In the genomic region with DNA sequence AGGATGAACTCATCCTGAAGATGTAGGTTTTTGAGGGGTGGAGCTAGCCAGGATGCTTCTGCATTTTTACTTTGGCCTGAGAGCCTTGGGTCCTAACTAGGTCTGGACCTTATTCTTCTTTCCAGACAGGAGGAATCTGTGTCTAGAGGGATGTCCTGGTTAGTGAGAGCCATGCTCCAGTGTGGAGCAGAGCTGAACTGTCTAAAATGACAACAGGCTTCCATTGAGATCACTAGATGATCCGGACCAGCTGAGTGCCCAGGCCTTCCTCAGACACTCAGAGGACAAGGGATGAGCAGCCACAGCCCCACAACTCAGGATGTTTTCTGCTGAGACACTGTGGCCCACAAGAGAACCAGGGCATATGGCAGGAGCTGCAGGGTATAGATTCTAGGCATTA, we compare ENCODE assay signal across 8 mouse cellular contexts. TPM values are rescaled to one million over a fixed set of nuclear protein-coding genes. Genes with fewer than 3 reads are reported as not detected.
A peak's percentile ranks its signal among the peaks of the same experiment; 100 is the strongest.
DNase-seq lines count a peak whose midpoint lies in the region; ATAC-seq and TF ChIP-seq lines count a peak whose summit lies in the region.

No protein-coding gene starts in this region.

- peak; percentile 16; the same call in 1 of the 2 replicates for ATAC-seq in cerebellum, adult (ENCODE audit: insufficient number of reproducible peaks, low FRiP score, low TSS enrichment)
- no peak for ATAC-seq in heart, postnatal 0 days (ENCODE audit: insufficient read depth, low read depth)
- peak; percentile 34; the same call in 1 of the 2 replicates for ATAC-seq in forebrain, embryonic 15.5 days (replicated peaks)
- ATAC-seq in midbrain, embryonic 11.5 days (ENCODE audit: low FRiP score), result peak; percentile 43; the same call in 1 of the 2 replicates
- ATAC-seq in megakaryocyte-erythroid progenitor cell, adult 5-6 weeks (replicated peaks; ENCODE audit: low FRiP score, low TSS enrichment, poor library complexity, severe bottlenecking), result no peak

- 74% methylated on average over 1 of the region's 1 CpGs for WGBS in heart, postnatal 0 days
- WGBS in forebrain, embryonic 15.5 days, result 92% methylated on average over 1 of the region's 1 CpGs
- WGBS in midbrain, embryonic 11.5 days, result 100% methylated on average over 1 of the region's 1 CpGs

- no peak overlapping the region for H3K4me3 ChIP-seq in heart, postnatal 0 days (ENCODE audit: low read depth, low read length)
- H3K4me3 ChIP-seq in forebrain, embryonic 15.5 days, result no peak overlapping the region
- no peak overlapping the region for H3K4me3 ChIP-seq in midbrain, embryonic 11.5 days (ENCODE audit: low read depth, low read length)

- H3K36me3 ChIP-seq in heart, postnatal 0 days (replicated peaks; ENCODE audit: control insufficient read depth, insufficient read depth, low read length), result no peaks in the 10 kb centered on the region; the same call in 1 of the 2 replicates
- peaks cover 18% of the 10 kb centered on the region for H3K36me3 ChIP-seq in forebrain, embryonic 15.5 days
- H3K36me3 ChIP-seq in midbrain, embryonic 11.5 days (ENCODE audit: control insufficient read depth, insufficient read depth, low read length), result no peaks in the 10 kb centered on the region

- H3K27ac ChIP-seq in heart, postnatal 0 days (ENCODE audit: low read depth), result peak overlapping the region; percentile 66
- H3K27ac ChIP-seq in forebrain, embryonic 15.5 days (replicated peaks), result peak overlapping the region; percentile 80
- H3K27ac ChIP-seq in midbrain, embryonic 11.5 days (ENCODE audit: low read depth, low read length), result no peak overlapping the region

- H3K27me3 ChIP-seq in heart, postnatal 0 days (ENCODE audit: control insufficient read depth, insufficient read depth, low read length), result no peaks in the 10 kb centered on the region
- H3K27me3 ChIP-seq in forebrain, embryonic 15.5 days, result no peaks in the 10 kb centered on the region
- H3K27me3 ChIP-seq in midbrain, embryonic 11.5 days (ENCODE audit: control insufficient read depth, insufficient read depth, low read length), result no peaks in the 10 kb centered on the region

- H3K9me3 ChIP-seq in heart, postnatal 0 days (replicated peaks; ENCODE audit: control insufficient read depth, low read length), result no peaks in the 10 kb centered on the region
- H3K9me3 ChIP-seq in forebrain, embryonic 15.5 days, result no peaks in the 10 kb centered on the region
- H3K9me3 ChIP-seq in midbrain, embryonic 11.5 days (ENCODE audit: control insufficient read depth, low read length), result no peaks in the 10 kb centered on the region

- DNase-seq in cerebellum, postnatal 14 days, result no peak
- DNase-seq in heart, postnatal 0 days (ENCODE audit: low spot score), result no peak
- no peak for DNase-seq in heart, adult 18-20 months
- peak; percentile 80 for DNase-seq in midbrain, embryonic 11.5 days (ENCODE audit: low spot score, missing footprints)
- DNase-seq in ovary, postnatal 14 days (ENCODE audit: low spot score), result no peak

- no peak for TF ChIP-seq EP300 in heart, postnatal 0 days (IDR thresholded peaks at IDR 0.05; ENCODE audit: low read depth)

- no peak for TF ChIP-seq CTCF in heart, postnatal 0 days (IDR thresholded peaks at IDR 0.05; ENCODE audit: low read depth)

- peaks cover 21% of the 10 kb centered on the region for H3K4me1 ChIP-seq in heart, postnatal 0 days (ENCODE audit: control insufficient read depth, insufficient read depth)
- peaks cover 4% of the 10 kb centered on the region; the same call in 1 of the 2 replicates for H3K4me1 ChIP-seq in forebrain, embryonic 15.5 days
- H3K4me1 ChIP-seq in midbrain, embryonic 11.5 days (ENCODE audit: control insufficient read depth, insufficient read depth, low read length), result no peaks in the 10 kb centered on the region

- no peak overlapping the region for H3K4me2 ChIP-seq in heart, postnatal 0 days (ENCODE audit: low read depth, low read length)
- H3K4me2 ChIP-seq in forebrain, embryonic 15.5 days (replicated peaks), result no peak overlapping the region
- H3K4me2 ChIP-seq in midbrain, embryonic 11.5 days, result no peak overlapping the region

- H3K9ac ChIP-seq in heart, postnatal 0 days (replicated peaks; ENCODE audit: low read depth, low read length), result 0 out of 2 replicates have a peak overlapping the region, but pooled peaks have one; percentile 12
- H3K9ac ChIP-seq in forebrain, embryonic 15.5 days (replicated peaks), result no peak overlapping the region
- H3K9ac ChIP-seq in midbrain, embryonic 11.5 days (ENCODE audit: low read length), result no peak overlapping the region

RNA-seq across cellular contexts. Expression of gene Mrpl35, which starts 23.2 kb away (rescaled TPM):
- total RNA-seq in heart, postnatal 0 days (2014; rRNA removed; ENCODE audit: low replicate concordance), result 8.9 and 13.2 TPM in 2 replicates
- polyA plus RNA-seq in heart, postnatal 0 days (2015; fragmentation: Nextera tagmentation; extraction: Ambion mirVana), result 91.3 and 92.1 TPM in 2 replicates
- 10 to 100 TPM; 54.7 to 55.6 TPM for total RNA-seq in heart, adult 18-20 months (2021)
- 37.7 and 41.0 TPM in 2 replicates for polyA plus RNA-seq in forebrain, embryonic 15.5 days (2015; fragmentation: Nextera tagmentation; extraction: Ambion mirVana)
- 58.0 and 58.2 TPM in 2 replicates for polyA plus RNA-seq in midbrain, embryonic 11.5 days (2014; fragmentation: Nextera tagmentation; extraction: Ambion mirVana)
- total RNA-seq in megakaryocyte-erythroid progenitor cell, adult 5-6 weeks (2014; fragmentation: Nextera tagmentation), result 56.4 and 84.6 TPM in 2 replicates
- 57.0 and 69.5 TPM in 2 replicates for total RNA-seq in megakaryocyte-erythroid progenitor cell, adult 5-6 weeks (2017)

RNA-seq across cellular contexts. Expression of gene Immt, which starts 27.5 kb away (rescaled TPM):
- total RNA-seq in heart, postnatal 0 days (2014; rRNA removed; ENCODE audit: low replicate concordance), result 504 and 545 TPM in 2 replicates
- 499 and 506 TPM in 2 replicates for polyA plus RNA-seq in heart, postnatal 0 days (2015; fragmentation: Nextera tagmentation; extraction: Ambion mirVana)
- 100 to 1,000 TPM; 644 to 655 TPM for total RNA-seq in heart, adult 18-20 months (2021)
- 149 and 151 TPM in 2 replicates for polyA plus RNA-seq in forebrain, embryonic 15.5 days (2015; fragmentation: Nextera tagmentation; extraction: Ambion mirVana)
- polyA plus RNA-seq in midbrain, embryonic 11.5 days (2014; fragmentation: Nextera tagmentation; extraction: Ambion mirVana), result 186 and 205 TPM in 2 replicates
- 198 and 228 TPM in 2 replicates for total RNA-seq in megakaryocyte-erythroid progenitor cell, adult 5-6 weeks (2014; fragmentation: Nextera tagmentation)
- total RNA-seq in megakaryocyte-erythroid progenitor cell, adult 5-6 weeks (2017), result 182 TPM in 2 replicates

Comparison
In these comparisons a context has a peak if more than half of its experiments do, and no peak if none do; other contexts are left out.
1. ATAC-seq: peak in cerebellum, adult (single experiment), forebrain, embryonic 15.5 days (single experiment) and midbrain, embryonic 11.5 days (single experiment); none in heart, postnatal 0 days (single experiment) and megakaryocyte-erythroid progenitor cell, adult 5-6 weeks (single experiment).